Mouse (Mus musculus) heart, adult 2 months (tissue): ENCODE data around the gene Fgfr2.

Source experiments
- CTCF ChIP-seq: fragments of 200-600 bp; IDR thresholded peaks from 2 replicates; pipeline ENCODE4 v1.8.1; 2022; ENCODE audit warnings: antibody characterized with exemption, mild to moderate bottlenecking, moderate library complexity
- EP300 ChIP-seq: fragments of 200-500 bp; IDR thresholded peaks from 2 replicates; pipeline ENCODE4 v1.6.1; 2011; ENCODE audit warnings: low read depth, low read length, control low read depth; ENCODE audit not compliant: insufficient read depth

DNA sequence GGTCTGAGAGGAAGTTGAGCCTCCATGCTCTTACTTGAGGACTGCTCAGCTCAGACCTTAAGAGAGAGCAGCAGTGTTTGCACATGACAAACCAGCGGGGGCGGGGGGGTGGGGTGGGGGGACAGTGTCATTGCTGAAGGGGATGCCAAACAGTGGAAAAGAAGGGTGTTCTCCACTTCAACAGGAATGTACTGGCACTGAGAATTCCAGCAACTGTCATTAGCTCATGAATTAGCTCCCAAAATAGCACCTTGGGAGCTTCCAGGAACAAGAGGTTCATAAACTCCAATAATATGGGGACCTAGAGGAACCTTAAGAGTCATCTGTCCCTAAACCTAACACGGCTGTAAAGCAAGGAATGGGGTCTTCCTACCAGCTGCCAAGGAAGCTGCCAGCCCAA lies 680.0 kb downstream of the Fgfr2 start:
- TF ChIP-seq CTCF (no peak), EP300 (no peak)
